Mouse (Mus musculus): ENCODE data around the gene Nav3. TPM values are rescaled to one million over a fixed set of nuclear protein-coding genes. Genes with fewer than 3 reads are reported as not detected.

The Nav3 gene
- total RNA-seq, 4 experiments from 2014 or later = 90.0 to 135 (median 112) TPM

GRCm38 (mm10) chr10:110192881-110193280 lies 263.1 kb downstream of the Nav3 start:
- DNase-seq (ENCODE audit: low spot score in 2 of 2) = no peak

GRCm38 (mm10) chr10:110192026-110192805 lies 263.8 kb downstream of the Nav3 start:
- DNase-seq (ENCODE audit: low spot score in 2 of 2) = peak in 1 of 2 experiments; percentile 39

GRCm38 (mm10) chr10:110186242-110186641 lies 269.8 kb downstream of the Nav3 start:
- DNase-seq (ENCODE audit: low spot score in 2 of 2) = no peak

- DNase-seq (ENCODE audit: low spot score in 2 of 2) = no peak
These were observed 280.1 kb downstream of the Nav3 start for GRCm38 (mm10) chr10:110175874-110176273.

DNA sequence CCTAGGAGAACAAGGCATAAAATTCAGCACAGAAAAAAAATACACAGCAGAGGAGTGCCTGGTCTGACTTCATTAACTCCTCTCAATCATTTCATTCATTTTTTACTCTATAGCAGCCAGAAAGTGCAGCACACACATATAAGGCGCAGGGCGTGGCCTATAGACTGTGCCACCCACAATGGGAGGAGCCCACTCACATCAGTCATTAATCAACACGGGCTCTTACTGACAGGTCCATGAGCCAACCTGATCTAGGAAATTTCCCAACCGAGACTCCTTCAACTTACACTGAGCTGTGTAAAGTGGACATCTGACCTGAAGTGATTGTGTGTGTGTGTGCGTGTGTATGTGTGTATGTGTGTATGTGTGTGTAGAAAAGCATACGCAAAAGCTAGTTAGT lies 286.6 kb downstream of the Nav3 start:
- DNase-seq (ENCODE audit: low spot score in 2 of 2) = no peak

DNA sequence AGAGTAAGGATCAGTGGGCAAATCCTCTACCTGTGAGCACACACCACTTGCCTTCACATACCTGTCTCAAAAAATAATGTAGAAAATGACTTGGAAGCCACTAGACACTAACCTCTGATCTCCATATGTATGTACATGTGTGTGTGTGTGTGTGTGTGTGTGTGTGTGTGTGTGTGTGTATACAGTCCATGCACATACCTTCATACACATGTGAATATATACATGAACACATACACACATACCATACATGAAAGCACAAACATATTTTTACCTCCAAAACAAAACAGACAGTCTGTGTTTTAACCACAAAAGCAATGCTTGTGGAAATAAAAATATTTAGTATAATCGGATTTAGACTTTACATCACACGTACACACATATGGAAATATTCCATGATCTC lies 287.1 kb downstream of the Nav3 start:
- DNase-seq (ENCODE audit: low spot score in 2 of 2) = no peak

DNA sequence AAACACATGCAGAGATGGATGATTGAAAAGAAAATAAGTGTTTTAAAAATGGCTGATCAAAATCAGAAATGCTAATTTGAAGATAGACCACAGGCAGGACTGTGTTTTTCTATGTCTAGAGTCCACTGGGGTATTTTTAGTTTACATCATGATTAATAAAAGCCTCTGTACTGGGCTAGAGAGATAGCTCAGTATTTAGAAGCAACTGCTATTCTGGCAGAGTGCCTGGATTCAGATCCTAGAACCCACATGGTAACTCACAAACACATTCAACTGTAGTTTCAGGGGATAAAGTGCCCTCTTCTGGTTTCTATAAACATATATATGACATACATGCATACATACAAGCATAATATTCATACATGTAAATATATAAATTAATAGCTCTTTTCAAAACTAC lies 293.4 kb downstream of the Nav3 start:
- DNase-seq (ENCODE audit: low spot score in 2 of 2) = no peak

GRCm38 (mm10) chr10:110160894-110161293 lies 295.1 kb downstream of the Nav3 start:
- DNase-seq (ENCODE audit: low spot score in 2 of 2) = no peak

- no peak for DNase-seq (ENCODE audit: low spot score in 2 of 2)
These were observed 296.5 kb downstream of the Nav3 start for GRCm38 (mm10) chr10:110159548-110159947.

GRCm38 (mm10) chr10:110158122-110158521 lies 297.9 kb downstream of the Nav3 start:
- DNase-seq (ENCODE audit: low spot score in 2 of 2) = no peak

DNA sequence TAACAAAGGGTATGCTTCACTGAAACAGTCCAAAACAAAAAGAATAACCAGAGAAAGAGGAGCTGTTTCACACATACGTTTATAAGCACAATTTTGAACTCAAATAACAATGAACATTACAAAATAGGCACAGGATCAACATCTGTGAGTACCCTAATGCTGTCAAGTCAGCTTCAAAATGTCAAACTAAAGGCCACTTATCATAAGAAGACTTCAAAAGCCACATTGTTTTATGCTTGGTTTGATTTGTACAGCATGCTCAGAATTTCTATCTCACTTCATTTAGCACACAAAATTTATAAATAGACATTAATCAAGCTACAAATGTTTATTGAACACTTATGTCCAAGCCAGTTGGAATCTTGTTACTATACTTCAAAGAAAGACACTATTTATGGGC lies 299.6 kb downstream of the Nav3 start:
- DNase-seq (ENCODE audit: low spot score in 2 of 2) = no peak

- no peak for DNase-seq (ENCODE audit: low spot score in 2 of 2)
These were observed 300.5 kb downstream of the Nav3 start for GRCm38 (mm10) chr10:110155494-110155893.

DNA sequence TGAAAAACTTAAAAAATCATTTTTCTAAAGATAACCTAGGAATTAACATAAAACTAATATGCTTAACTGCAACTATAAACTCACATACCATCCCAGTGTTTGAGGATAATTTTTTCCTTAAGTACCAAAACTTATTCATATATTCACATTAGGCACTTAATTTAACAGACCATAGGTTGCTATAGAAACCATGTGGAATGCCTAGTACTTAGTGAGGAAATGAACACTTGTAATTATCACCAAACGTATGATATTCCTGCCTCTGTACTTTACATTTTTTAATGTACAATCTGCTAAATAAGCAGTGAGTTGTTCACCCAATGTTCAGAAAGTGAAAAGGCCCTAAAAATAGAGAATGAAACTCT lies 301.1 kb downstream of the Nav3 start:
- no peak for DNase-seq (ENCODE audit: low spot score in 2 of 2)

GRCm38 (mm10) chr10:110154001-110154872 lies 301.8 kb downstream of the Nav3 start:
- no peak for DNase-seq (ENCODE audit: low spot score in 2 of 2)

DNA sequence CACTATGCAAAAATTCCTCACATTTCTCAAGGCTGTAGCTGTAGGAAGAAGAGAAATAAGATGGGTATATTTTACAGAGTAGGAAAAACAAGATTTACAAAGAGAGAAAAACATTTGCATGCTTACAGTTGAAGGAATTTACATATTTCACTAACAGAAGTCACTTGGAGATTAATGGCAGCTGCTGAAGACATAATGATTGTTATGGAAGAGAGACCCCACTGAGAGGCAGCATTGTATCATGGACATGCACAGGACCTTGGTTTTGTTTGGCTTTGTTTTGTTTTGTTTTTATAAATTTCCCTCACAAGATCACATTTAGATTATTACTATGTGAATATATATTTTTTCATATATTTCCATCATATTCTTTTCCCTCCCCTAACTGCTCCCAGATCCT lies 335.4 kb downstream of the Nav3 start:
- DNase-seq (ENCODE audit: low spot score in 2 of 2) = no peak

DNA sequence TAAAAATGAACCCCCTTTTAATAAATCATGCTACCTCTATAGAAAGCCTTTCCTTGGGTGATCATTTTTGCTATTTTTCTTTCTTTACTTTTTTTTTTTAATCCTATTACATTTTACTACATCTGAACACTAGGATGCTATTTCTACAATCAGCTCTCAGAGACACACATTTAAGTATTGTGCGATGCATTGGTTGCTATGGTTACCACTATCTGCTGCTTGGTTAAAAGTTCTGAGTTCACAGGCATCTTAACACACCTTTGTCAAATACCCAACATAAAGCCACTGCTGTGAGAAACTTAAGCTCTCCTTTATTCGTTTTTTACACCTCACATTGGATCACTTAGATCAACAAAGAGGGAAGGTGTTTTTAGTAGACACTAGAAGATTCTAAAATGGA lies 338.7 kb downstream of the Nav3 start:
- no peak for DNase-seq (ENCODE audit: low spot score in 2 of 2)

GRCm38 (mm10) chr10:110112669-110113458 lies 343.1 kb downstream of the Nav3 start:
- DNase-seq (ENCODE audit: low spot score in 2 of 2) = no peak

DNA sequence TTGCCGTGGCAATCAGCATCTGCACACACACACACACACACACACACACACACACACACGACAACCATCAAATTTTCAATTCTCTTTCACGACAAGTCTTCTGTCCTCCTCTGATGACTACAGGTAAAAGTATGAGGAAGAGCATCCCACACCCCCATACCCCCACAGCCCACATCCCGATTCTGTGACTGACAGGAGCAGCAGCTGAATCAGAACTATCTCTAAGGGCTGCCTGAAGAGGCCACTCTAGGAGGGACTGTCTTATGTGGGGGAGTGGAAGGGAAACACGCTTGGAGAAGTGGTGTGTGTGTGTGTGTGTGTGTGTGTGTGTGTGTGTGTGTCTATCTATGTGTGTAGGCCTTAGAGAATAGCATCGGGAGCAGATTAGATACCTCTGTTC lies 352.7 kb downstream of the Nav3 start:
- DNase-seq (ENCODE audit: low spot score in 2 of 2) = no peak

GRCm38 (mm10) chr10:110102231-110102630 lies 353.8 kb downstream of the Nav3 start:
- no peak for DNase-seq (ENCODE audit: low spot score in 2 of 2)

- no peak for DNase-seq (ENCODE audit: low spot score in 2 of 2)
These were observed 361.6 kb downstream of the Nav3 start for GRCm38 (mm10) chr10:110094433-110094832.

GRCm38 (mm10) chr10:110088444-110089061 lies 367.5 kb downstream of the Nav3 start:
- no peak for DNase-seq (ENCODE audit: low spot score in 2 of 2)

Data from left cerebral cortex, adult 8-10 months (tissue).